ENCODE assay signal across 8 mouse cellular contexts in genomic region chr12:108249522-108249921, GRCm38 (mm10). TPM values are rescaled to one million over a fixed set of nuclear protein-coding genes. Genes with fewer than 3 reads are reported as not detected.
DNase-seq lines count a peak whose midpoint lies in the region; ATAC-seq and TF ChIP-seq lines count a peak whose summit lies in the region.

No protein-coding gene starts in this region.

- no peak overlapping the region for H3K4me2 ChIP-seq in intestine, embryonic 14.5 days (ENCODE audit: low read length)
- H3K4me2 ChIP-seq in liver, postnatal 0 days (ENCODE audit: low read depth, low read length), result peak overlapping the region; percentile 49

- ATAC-seq in intestine, embryonic 14.5 days (replicated peaks; ENCODE audit: low FRiP score, low TSS enrichment, low read depth), result 0 out of 2 replicates have a peak, but pooled peaks have one; percentile 8
- peak; percentile 74 for ATAC-seq in liver, postnatal 0 days

- H3K9me3 ChIP-seq in intestine, embryonic 14.5 days (ENCODE audit: control insufficient read depth, low read length), result no peaks in the 10 kb centered on the region
- no peaks in the 10 kb centered on the region for H3K9me3 ChIP-seq in liver, postnatal 0 days (ENCODE audit: low read length)

- no peaks in the 10 kb centered on the region for H3K27me3 ChIP-seq in intestine, embryonic 14.5 days (replicated peaks; ENCODE audit: control insufficient read depth, insufficient read depth, low read length)
- H3K27me3 ChIP-seq in liver, postnatal 0 days (ENCODE audit: insufficient read depth, low read length), result no peaks in the 10 kb centered on the region

- no peak for TF ChIP-seq CTCF in liver, postnatal 0 days (IDR thresholded peaks at IDR 0.05; ENCODE audit: low read depth)

- DNase-seq in cerebellum, postnatal 10 days, result peak; percentile 68 to 75
- no peak for DNase-seq in cerebellum, adult 18-20 months
- DNase-seq in adrenal gland, postnatal 36 days, result peak; percentile 86 to 91
- peak; percentile 75 for DNase-seq in intestine, embryonic 14.5 days (ENCODE audit: low spot score)
- peak; percentile 82 for DNase-seq in liver, postnatal 0 days
- DNase-seq in frontal cortex, postnatal 36 days (ENCODE audit: low spot score in 2 of 2), result no peak
- DNase-seq in spleen, postnatal 14 days (ENCODE audit: low spot score in 2 of 2), result no peak
- DNase-seq in yolk sac, embryonic 10.5 days (ENCODE audit: low spot score), result no peak

- WGBS in intestine, embryonic 14.5 days, result 55% methylated on average over 10 of the region's 10 CpGs
- WGBS in liver, postnatal 0 days (ENCODE audit: insufficient replicate concordance), result 51% methylated on average over 10 of the region's 10 CpGs

- TF ChIP-seq EP300 in liver, postnatal 0 days (IDR thresholded peaks at IDR 0.05; ENCODE audit: low read depth), result no peak

- no peak overlapping the region for H3K9ac ChIP-seq in intestine, embryonic 14.5 days (ENCODE audit: low read length)
- H3K9ac ChIP-seq in liver, postnatal 0 days (replicated peaks), result no peak overlapping the region

- H3K4me3 ChIP-seq in intestine, embryonic 14.5 days (ENCODE audit: low read depth, low read length), result no peak overlapping the region
- no peak overlapping the region for H3K4me3 ChIP-seq in liver, postnatal 0 days (ENCODE audit: low read depth, low read length)

- no peaks in the 10 kb centered on the region for H3K36me3 ChIP-seq in intestine, embryonic 14.5 days (ENCODE audit: control insufficient read depth, insufficient read depth, low read length)
- H3K36me3 ChIP-seq in liver, postnatal 0 days (replicated peaks; ENCODE audit: insufficient read depth, low read length), result no peaks in the 10 kb centered on the region

- H3K27ac ChIP-seq in intestine, embryonic 14.5 days (ENCODE audit: low read depth), result no peak overlapping the region
- no peak overlapping the region for H3K27ac ChIP-seq in liver, postnatal 0 days (ENCODE audit: low read depth)

- H3K4me1 ChIP-seq in intestine, embryonic 14.5 days (replicated peaks; ENCODE audit: control insufficient read depth, insufficient read depth, low read length), result peaks cover 53% of the 10 kb centered on the region
- peaks cover 33% of the 10 kb centered on the region for H3K4me1 ChIP-seq in liver, postnatal 0 days (ENCODE audit: insufficient read depth)

RNA-seq across cellular contexts. Expression of gene Ccdc85c, which starts 25.7 kb away (rescaled TPM):
- 10 to 100 TPM; 21.6 to 28.8 TPM for total RNA-seq in adrenal gland, postnatal 36 days (2021)
- polyA plus RNA-seq in intestine, embryonic 14.5 days (2014; fragmentation: Nextera tagmentation; extraction: Ambion mirVana), result 10.9 and 11.2 TPM in 2 replicates
- 1.5 TPM in 2 replicates for polyA plus RNA-seq in liver, postnatal 0 days (2015; fragmentation: Nextera tagmentation; extraction: Ambion mirVana)

RNA-seq across cellular contexts. Expression of gene Hhipl1, which starts 56.5 kb away (rescaled TPM):
- under 1 TPM; 0.76 to 0.86 TPM for total RNA-seq in adrenal gland, postnatal 36 days (2021)
- polyA plus RNA-seq in intestine, embryonic 14.5 days (2014; fragmentation: Nextera tagmentation; extraction: Ambion mirVana), result 0.28 and 0.67 TPM in 2 replicates
- 0.02 TPM in 1 of 2 replicates, not detected in the other for polyA plus RNA-seq in liver, postnatal 0 days (2015; fragmentation: Nextera tagmentation; extraction: Ambion mirVana)

Comparison
In these comparisons a context has a peak if more than half of its experiments do, and no peak if none do; other contexts are left out.
1. DNase-seq: peak in cerebellum, postnatal 10 days (2 of 2), adrenal gland, postnatal 36 days (2 of 2), intestine, embryonic 14.5 days (single experiment) and liver, postnatal 0 days (single experiment); none in cerebellum, adult 18-20 months (0 of 2), frontal cortex, postnatal 36 days (0 of 2), spleen, postnatal 14 days (0 of 2) and yolk sac, embryonic 10.5 days (single experiment).